Mouse (Mus musculus) ES-Bruce4 (cell line): Measurements from ENCODE around the gene 6030468B19Rik. TPM values are rescaled to one million over a fixed set of nuclear protein-coding genes. Genes with fewer than 3 reads are reported as not detected.

Experiments used
- H3K27ac ChIP-seq: 2 replicates; pipeline ENCODE4 v1.5.1; 2012; ENCODE audit warnings: low read length, inconsistent platforms; ENCODE audit not compliant: insufficient read depth
- H3K27me3 ChIP-seq: 2 replicates; pipeline ENCODE4 v1.6.1; 2012; ENCODE audit warnings: mild to moderate bottlenecking, low read length, inconsistent platforms; ENCODE audit not compliant: control insufficient read depth, poor library complexity, insufficient read depth, severe bottlenecking
- H3K36me3 ChIP-seq: 2 replicates; pipeline ENCODE4 v1.6.1; 2012; ENCODE audit warnings: inconsistent platforms, mild to moderate bottlenecking, low read length, moderate library complexity; ENCODE audit not compliant: control insufficient read depth, poor library complexity, insufficient read depth, severe bottlenecking
- H3K4me1 ChIP-seq: one replicate; pipeline ENCODE4 v1.8.1; 2011; ENCODE audit warnings: low read length; ENCODE audit not compliant: control insufficient read depth, insufficient read depth
- H3K4me3 ChIP-seq: 2 replicates; pipeline ENCODE4 v1.5.1; 2011; ENCODE audit warnings: low read depth, mild to moderate bottlenecking, low read length
- H3K9ac ChIP-seq: 2 replicates; pipeline ENCODE4 v1.6.1; 2012; ENCODE audit warnings: low read depth, mild to moderate bottlenecking, inconsistent platforms; ENCODE audit not compliant: poor library complexity, severe bottlenecking
- H3K9me3 ChIP-seq: replicated peaks from 2 replicates; pipeline ENCODE4 v1.6.1; 2012; ENCODE audit warnings: mild to moderate bottlenecking, low read length, inconsistent platforms; ENCODE audit not compliant: control insufficient read depth, poor library complexity, insufficient read depth, severe bottlenecking
- CTCF ChIP-seq: IDR thresholded peaks from one replicate; pipeline ENCODE4 v1.8.1; 2011; ENCODE audit warnings: low read depth, low read length
- EP300 ChIP-seq: IDR thresholded peaks from 2 replicates; pipeline ENCODE4 v1.6.1; 2011; ENCODE audit warnings: low read depth, low read length; ENCODE audit not compliant: insufficient read depth
- POLR2A ChIP-seq: IDR thresholded peaks from one replicate; pipeline ENCODE4 v1.8.1; 2011; ENCODE audit warnings: low read length; ENCODE audit not compliant: insufficient read depth
- polyA plus RNA-seq: library from polyadenylated mRNA; stranded (reverse); fragments of >200 nt; gene quantifications from 2 replicates; pipeline ENCODE4 v1.2.4, GENCODE M21; 2011; ENCODE audit warnings: low read depth; ENCODE audit not compliant: missing spikeins, insufficient read depth, insufficient read length

Gene 6030468B19Rik
- polyA plus RNA-seq, 1 experiment: not detected

DNA sequence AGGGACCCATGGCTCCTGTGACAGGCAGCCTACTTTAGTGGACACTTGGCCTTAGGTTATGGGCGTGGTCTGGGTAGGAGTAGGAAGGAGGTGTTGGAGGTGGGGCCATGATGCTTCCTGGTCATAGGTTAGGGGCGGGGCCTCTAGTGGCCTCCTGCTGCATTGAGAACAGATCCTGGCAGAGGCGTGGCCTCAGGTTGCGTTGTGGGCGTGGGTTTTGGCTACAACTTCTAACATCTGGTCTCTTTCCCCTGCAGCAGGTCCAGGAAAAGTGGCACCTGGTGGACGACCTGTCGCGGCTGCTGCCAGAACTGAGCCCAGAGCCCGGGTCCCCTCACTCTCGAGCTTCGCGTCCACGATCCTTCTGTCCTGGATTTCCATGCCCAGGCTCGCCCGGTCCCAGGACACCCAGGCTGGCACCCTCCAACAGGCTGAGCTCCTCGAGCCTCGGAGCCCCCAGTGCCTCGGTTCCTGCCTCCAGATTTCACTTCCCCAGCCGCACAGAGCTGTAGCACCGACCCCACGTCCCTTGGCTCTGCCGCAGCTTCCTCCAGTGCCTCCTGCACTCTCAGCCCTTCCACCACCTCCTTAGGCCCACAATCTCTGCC, 5.1 kb upstream of the 6030468B19Rik start:
- Histone ChIP-seq H3K27ac (no peak overlapping the region), H3K27me3 (no peaks in the 10 kb centered on the region), H3K9ac (peak overlapping the region; percentile 11), H3K36me3 (no peaks in the 10 kb centered on the region), H3K4me3 (peak overlapping the region; percentile 34), H3K9me3 (no peaks in the 10 kb centered on the region), H3K4me1 (peaks cover 3% of the 10 kb centered on the region)
- TF ChIP-seq EP300 (peak; percentile 42; the same call in 1 of the 2 replicates), CTCF (no peak), POLR2A (no peak)

- Histone ChIP-seq H3K9ac (no peak overlapping the region), H3K4me3 (no peak overlapping the region), H3K27me3 (no peaks in the 10 kb centered on the region), H3K36me3 (no peaks in the 10 kb centered on the region), H3K4me1 (peaks cover 3% of the 10 kb centered on the region), H3K9me3 (no peaks in the 10 kb centered on the region), H3K27ac (no peak overlapping the region)
- TF ChIP-seq POLR2A (no peak), EP300 (no peak)
Observed at GRCm38 (mm10) chr11:117794035-117794551, 3.4 kb upstream of the 6030468B19Rik start.

DNA sequence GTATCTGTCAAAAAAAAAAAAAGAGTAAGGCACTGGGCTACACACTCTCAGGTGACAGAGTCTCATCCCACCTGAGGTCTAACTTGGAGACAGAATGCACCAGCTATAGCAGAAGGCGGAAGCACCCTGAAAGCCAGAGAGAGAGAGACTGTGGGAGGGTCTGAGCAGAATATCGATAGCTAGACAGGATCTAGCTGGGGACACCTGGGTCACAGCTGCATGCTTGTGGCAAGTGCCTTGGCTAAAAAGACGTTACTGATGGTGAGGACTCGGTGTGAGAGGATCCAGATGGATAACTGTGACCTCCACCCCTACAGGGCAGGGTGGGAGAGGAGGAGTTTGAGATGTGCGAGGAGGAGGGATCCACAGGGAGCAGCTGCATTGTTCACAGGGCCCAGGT, 506 bp upstream of the 6030468B19Rik start:
- TF ChIP-seq EP300: no peak
- no peak for TF ChIP-seq POLR2A
- TF ChIP-seq CTCF: no peak
- Histone ChIP-seq H3K9ac (no peak overlapping the region), H3K27me3 (no peaks in the 10 kb centered on the region), H3K9me3 (no peaks in the 10 kb centered on the region), H3K36me3 (no peaks in the 10 kb centered on the region), H3K27ac (no peak overlapping the region), H3K4me3 (no peak overlapping the region), H3K4me1 (peaks cover 1% of the 10 kb centered on the region)

DNA sequence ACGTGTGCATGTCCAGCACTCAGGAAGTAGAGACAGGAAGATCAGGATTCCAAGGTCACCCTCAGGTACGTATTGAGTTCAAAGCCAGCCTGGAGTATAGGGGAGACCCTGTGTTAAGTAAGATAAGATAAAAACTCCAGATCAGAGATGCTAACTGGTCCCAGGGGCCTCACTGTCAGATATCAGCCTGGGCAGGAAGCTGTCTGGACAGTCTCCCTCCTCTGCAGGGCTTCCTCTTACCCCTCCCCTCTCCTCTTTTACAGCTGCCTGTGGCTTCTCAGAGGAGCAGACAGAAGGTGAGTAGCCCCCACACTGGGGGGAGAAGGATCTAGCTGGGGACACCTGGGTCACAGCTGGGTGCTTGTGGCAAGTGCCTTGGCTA, 691 bp downstream of the 6030468B19Rik start:
- Histone ChIP-seq H3K4me3 (no peak overlapping the region), H3K27me3 (no peaks in the 10 kb centered on the region), H3K36me3 (no peaks in the 10 kb centered on the region), H3K9ac (no peak overlapping the region), H3K27ac (no peak overlapping the region), H3K4me1 (no peaks in the 10 kb centered on the region), H3K9me3 (no peaks in the 10 kb centered on the region)
- TF ChIP-seq POLR2A (no peak), EP300 (no peak), CTCF (no peak)

- Histone ChIP-seq H3K4me1 (no peaks in the 10 kb centered on the region), H3K9me3 (no peaks in the 10 kb centered on the region), H3K36me3 (no peaks in the 10 kb centered on the region), H3K27ac (no peak overlapping the region), H3K27me3 (no peaks in the 10 kb centered on the region), H3K4me3 (no peak overlapping the region), H3K9ac (no peak overlapping the region)
- no peak for TF ChIP-seq POLR2A
- TF ChIP-seq CTCF: no peak
- no peak for TF ChIP-seq EP300
Observed at GRCm38 (mm10) chr11:117799174-117799573, 1.7 kb downstream of the 6030468B19Rik start.

GRCm38 (mm10) chr11:117800038-117800437, 2.6 kb downstream of the 6030468B19Rik start:
- Histone ChIP-seq H3K4me3 (no peak overlapping the region), H3K9ac (no peak overlapping the region), H3K9me3 (no peaks in the 10 kb centered on the region), H3K27me3 (no peaks in the 10 kb centered on the region), H3K4me1 (no peaks in the 10 kb centered on the region), H3K36me3 (no peaks in the 10 kb centered on the region), H3K27ac (no peak overlapping the region)
- no peak for TF ChIP-seq CTCF
- no peak for TF ChIP-seq EP300
- TF ChIP-seq POLR2A: no peak
